Mouse (Mus musculus) spleen, postnatal 10 days (tissue): ENCODE data around the gene Cgnl1.
"Not testable (repeated sequence)": the region's sequence is repeated elsewhere in the genome, so short reads cannot be mapped to it uniquely, and the experiment has no call there.

Experiments used
- DNase-seq, 2 experiments: peaks; one replicate each; pipeline ENCODE4 v3.0.0; 2021 to 2022; ENCODE audit warnings: low spot score in 2 of 2

Gene Cgnl1

GRCm38 (mm10) chr9:71623871-71624569 is 147.4 kb downstream of the Cgnl1 start:
- DNase-seq = peak in 1 of 2 experiments; percentile 25

DNA sequence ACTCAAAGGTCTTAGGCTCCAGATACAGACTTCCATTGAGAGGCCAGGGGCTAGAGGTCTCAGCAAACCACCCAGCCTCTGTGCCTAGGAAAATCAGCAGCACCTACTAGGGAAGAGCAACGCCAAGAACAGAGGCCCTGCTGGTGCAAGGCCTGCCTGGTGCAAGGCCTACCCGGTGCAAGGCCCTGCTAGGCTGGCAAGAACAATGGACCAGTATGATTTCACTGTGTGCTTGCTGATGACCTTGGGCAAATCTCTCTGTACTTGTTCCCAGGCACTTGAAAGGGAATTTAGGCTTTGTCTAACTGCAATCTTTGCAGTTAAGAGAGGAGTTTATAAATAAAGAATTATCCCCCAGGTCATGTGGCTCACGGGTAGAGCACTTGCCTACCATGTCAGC is 148.8 kb downstream of the Cgnl1 start:
- DNase-seq = no peak

- DNase-seq = no peak
These were observed 149.4 kb downstream of the Cgnl1 start for GRCm38 (mm10) chr9:71621968-71622367.

DNA sequence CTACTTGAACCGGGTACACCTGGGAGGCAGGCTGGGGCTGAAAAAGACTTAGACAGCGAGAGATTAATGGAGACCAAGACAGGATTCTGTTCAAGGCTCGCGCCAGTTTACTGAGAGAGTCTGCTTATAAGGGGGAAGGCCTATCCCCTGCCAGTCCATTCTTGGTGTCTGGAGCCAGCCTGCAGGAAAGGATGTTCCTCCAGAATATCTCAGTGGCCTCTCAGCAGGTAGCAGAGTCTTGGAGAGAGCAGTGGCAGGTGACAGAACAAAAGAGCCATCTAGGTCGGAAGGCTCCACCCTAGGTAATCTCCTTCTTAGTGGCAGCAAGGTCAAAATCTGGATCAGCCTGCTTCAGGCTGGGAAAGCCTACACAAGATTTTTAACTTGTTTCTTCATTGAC is 151.3 kb downstream of the Cgnl1 start:
- not testable (repeated sequence) for DNase-seq

DNA sequence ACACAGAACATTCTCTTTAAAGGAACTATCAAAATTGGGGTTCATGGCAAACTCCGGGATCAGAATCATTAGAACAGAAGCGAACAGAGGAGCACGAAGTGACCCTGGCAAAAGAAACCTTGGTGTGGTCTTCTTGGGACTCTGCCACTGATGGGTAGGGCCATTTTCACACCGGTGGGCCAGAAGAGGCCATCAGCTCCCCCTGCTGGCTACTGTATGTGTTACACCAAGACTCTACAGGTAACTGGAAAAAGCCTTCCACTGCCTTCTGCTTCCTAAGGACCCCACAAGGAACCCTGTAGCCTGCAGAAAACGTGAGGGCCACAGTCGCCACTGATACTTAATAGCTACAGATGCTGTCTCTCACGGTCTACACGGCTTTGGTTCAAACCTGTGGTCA is 154.0 kb downstream of the Cgnl1 start:
- peak in 1 of 2 experiments; percentile 70 for DNase-seq

GRCm38 (mm10) chr9:71616185-71616584 is 155.2 kb downstream of the Cgnl1 start:
- peak; percentile 50 to 84 for DNase-seq

- DNase-seq = peak; percentile 37 to 75
These were observed 156.8 kb downstream of the Cgnl1 start for GRCm38 (mm10) chr9:71614643-71615042.

DNA sequence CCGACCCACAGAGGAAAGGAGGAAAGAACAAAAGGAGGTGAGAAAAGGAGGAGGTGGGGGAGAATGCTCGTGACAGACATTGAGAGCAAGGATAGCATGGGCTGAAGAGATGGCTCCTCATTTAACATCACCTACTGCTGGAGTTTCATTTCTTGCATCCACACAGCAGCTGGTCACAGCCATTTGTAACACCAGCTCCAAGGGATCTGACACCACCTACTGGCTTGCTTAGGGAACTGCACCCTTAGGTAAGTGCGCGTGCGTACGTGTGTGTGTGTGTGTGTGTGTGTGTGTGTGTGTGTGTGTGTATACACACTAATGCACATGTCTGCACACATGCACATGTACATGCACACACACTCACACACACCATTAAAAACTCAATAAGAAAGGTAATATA is 158.4 kb downstream of the Cgnl1 start:
- DNase-seq = no peak

DNA sequence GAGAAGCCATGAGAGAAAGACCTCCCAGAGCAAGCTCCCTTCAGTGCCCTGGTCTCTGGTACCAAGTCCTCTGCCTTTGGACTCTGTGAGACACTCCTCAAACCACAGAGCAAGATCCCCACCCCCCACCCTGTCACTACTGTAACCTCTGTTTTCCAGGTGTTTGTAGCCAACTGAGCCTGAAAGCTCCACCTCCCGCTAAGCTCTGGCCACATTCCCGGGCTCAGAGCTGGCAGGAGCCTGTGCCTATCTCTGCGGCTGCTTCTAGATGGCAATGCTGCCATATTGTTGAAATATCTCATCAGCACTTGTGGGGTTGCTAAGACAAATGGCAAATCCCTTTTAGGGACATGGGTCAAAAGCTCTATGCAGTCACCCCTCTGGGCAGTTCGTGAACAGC is 159.5 kb downstream of the Cgnl1 start:
- no peak for DNase-seq

GRCm38 (mm10) chr9:71609010-71609409 is 162.4 kb downstream of the Cgnl1 start:
- no peak for DNase-seq

DNA sequence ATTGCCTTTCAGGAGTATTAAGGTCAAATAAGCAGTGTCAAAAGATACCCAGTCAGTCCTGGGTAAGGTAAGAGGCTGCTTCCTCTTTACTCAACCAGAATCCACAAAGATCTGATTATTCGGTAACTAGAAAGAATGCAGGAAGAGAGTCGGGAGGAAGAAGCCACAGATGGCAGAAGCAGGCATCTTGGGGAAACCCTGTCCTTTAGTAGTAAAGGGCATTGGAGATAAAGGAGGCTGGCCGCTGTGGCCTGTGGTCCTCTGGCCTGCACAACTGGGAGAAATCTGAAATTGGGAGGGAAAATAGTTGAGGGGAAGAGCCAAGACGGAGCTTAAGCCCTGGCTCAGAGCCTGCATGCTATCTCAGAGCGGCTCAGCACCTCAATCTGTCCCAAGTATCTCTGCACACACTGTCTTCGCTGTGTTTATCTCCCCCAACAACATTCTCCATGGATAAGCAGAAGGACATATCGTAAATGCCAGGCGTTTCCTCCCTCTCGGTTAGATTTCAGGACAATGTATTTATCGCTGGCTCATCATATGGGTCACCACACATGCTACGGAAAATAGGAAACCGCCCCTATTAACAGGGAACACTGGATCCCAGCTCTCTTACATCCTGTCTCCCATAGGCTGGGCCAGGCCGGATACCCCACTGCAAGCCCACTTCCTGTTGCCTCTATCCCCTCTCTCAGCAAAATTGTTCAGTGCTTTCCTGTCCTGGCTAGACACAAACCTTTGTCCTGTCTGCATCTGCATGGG is 164.9 kb downstream of the Cgnl1 start:
- no peak for DNase-seq

GRCm38 (mm10) chr9:71604914-71605635 is 166.3 kb downstream of the Cgnl1 start:
- DNase-seq = no peak

- DNase-seq = no peak
These were observed 171.5 kb downstream of the Cgnl1 start for GRCm38 (mm10) chr9:71599861-71600260.

DNA sequence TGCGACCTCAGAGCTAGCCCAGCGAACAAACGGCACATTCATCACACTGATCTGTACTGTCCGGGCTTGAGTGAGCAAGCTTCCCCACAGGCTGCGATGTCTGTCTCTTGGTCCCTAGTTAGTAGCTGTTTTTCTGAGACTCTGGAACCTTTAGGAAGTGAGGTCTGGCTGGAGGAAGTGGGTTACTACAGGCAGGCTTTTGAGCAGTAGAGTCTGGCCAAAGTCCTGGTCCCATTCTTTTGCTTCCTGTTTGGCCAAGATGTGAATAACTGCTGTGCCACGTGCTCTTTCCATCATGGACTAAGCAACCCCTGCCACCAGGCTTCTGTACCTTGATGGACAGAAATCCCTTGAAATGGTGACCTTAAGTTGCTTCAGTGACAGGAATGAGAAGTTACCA is 174.5 kb downstream of the Cgnl1 start:
- DNase-seq = no peak

- DNase-seq = no peak
These were observed 178.7 kb downstream of the Cgnl1 start for GRCm38 (mm10) chr9:71592577-71593285.

- peak; percentile 65 to 89 for DNase-seq
These were observed 179.4 kb downstream of the Cgnl1 start, which contains the start of gene Myzap for GRCm38 (mm10) chr9:71591938-71592548. Gene Myzap, minus strand, starts transcription at chr9:71592360.

- no peak for DNase-seq
These were observed 180.3 kb downstream of the Cgnl1 start for GRCm38 (mm10) chr9:71591106-71591505.

DNA sequence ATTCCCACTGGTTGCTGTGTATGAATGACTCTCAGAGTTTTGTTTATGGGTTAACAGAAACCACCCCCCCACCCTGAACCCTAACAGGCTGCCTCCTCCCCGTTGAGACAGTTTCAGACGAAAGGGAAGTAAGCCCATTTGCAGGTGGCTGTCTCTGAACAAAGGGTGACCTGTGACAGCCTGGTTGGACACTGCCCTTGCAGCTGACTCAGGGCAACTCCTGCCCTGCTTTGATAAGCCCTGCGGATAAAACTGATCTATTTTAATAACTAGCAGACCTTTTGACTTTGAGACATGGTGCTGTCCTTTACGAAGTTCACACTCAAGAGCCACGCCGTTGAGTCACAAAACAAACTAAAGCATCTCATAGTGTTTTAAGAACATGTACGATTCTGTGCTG is 181.6 kb downstream of the Cgnl1 start:
- peak in 1 of 2 experiments; percentile 16 for DNase-seq

DNA sequence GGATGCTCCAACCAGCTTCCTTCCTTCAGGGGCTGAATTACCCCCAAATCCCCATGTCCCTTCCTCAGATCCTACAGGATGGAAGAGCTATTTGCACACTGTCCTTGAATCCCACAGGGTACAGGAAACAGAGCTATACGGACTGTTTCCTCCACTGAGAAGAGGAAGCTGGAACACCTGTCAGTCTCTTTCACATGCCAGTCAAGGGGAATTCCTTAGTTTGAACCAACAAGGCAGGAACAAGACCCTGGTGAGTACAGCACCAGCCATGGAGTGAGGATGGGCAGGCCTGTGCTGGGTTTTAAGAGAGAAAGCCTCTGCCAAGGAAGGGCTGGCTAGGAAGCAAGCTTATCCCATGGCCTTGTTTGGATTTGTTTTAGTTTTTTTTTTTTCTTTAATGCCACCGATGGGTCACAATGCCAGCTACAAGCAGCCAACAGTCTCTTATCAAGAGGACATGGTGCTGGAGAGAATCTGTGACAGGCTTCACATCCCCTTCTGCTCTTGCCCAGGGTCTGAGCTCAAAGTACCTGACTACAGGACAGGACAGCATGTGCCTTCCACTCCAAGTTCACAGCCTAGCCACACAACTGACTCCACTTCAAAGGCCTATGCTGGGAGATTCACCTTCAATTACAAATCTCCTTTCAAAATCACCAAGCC is 182.3 kb downstream of the Cgnl1 start:
- no peak for DNase-seq

GRCm38 (mm10) chr9:71586408-71586807 is 185.0 kb downstream of the Cgnl1 start:
- DNase-seq = no peak

GRCm38 (mm10) chr9:71582771-71583170 is 188.6 kb downstream of the Cgnl1 start:
- DNase-seq = no peak
